Mouse (Mus musculus): ENCODE results near the gene Eftud2. TPM values are rescaled to one million over a fixed set of nuclear protein-coding genes. Genes with fewer than 3 reads are reported as not detected.

Gene Eftud2
- polyA plus RNA-seq, 1 experiment from 2014 or later = 114 TPM

DNA sequence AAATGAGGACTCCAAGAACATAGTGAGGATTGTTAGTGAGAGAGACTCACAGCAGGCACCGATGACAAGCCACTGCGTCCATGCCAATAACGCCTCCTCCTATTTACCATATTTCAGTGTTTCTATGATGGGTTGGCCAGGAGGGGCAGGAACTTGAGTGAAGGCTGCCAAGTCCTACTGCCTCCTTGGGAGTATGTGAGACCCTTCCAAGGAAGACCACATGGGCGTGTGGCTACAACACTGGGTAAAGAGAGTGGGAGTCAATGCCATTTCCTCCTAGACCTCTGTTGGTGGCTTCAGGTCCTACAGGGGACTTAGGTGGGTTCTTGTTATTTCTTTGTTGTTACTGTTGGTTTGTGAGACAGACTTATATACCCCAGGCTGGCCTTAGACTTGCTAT is 20.4 kb upstream of the Eftud2 start:
- H3K4me1 ChIP-seq (ENCODE audit: control insufficient read depth, insufficient read depth, low read length) = no peaks in the 10 kb centered on the region
- no peak overlapping the region for H3K9ac ChIP-seq (ENCODE audit: low read length)
- no peaks in the 10 kb centered on the region for H3K9me3 ChIP-seq (replicated peaks; ENCODE audit: control insufficient read depth, low read length)
- H3K4me2 ChIP-seq (ENCODE audit: low read depth, low read length) = peak overlapping the region; percentile 35
- no peak overlapping the region; the same call in 1 of the 2 replicates for H3K4me3 ChIP-seq (ENCODE audit: low read length)
- no peaks in the 10 kb centered on the region for H3K27me3 ChIP-seq (ENCODE audit: control insufficient read depth, insufficient read depth, low read length)
- H3K27ac ChIP-seq (ENCODE audit: low read length) = no peak overlapping the region
- H3K36me3 ChIP-seq (ENCODE audit: control insufficient read depth, insufficient read depth) = peaks cover 4% of the 10 kb centered on the region; the same call in 1 of the 2 replicates
- ATAC-seq (replicated peaks; ENCODE audit: extremely low read depth, insufficient read depth, low FRiP score) = no peak
- 48% methylated on average over 4 of the region's 4 CpGs for WGBS

DNA sequence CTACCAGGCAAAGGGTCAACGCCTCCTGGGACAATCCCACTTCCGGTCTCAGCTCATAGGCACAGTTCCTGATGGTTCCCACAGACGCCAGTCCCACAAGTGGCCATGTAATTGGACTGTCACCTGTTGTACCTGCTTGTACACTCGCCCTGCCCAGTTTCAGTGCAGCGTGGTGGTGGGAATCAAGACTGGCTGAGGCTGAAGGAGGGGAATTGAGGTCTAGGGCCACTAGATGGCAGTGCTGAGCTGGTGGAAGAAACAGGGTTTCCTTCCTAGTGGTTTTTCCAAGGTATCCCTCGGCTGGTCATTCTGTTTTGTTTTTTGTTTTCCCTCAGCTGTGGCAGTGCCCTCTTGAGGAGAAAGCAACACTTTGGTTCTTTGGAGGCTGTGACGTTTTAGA is 20.0 kb upstream of the Eftud2 start, which contains the start of gene Gfap:
TSS of gene Gfap (minus strand) at position 150 of the 400 bp plus-strand sequence.
- WGBS = 10% methylated on average over 7 of the region's 7 CpGs
- peak within 1 kb of the TSS; percentile 35 for H3K4me2 ChIP-seq (ENCODE audit: low read depth, low read length)
- H3K9ac ChIP-seq (ENCODE audit: low read length) = no peak within 1 kb of the TSS
- ATAC-seq (replicated peaks; ENCODE audit: extremely low read depth, insufficient read depth, low FRiP score) = peak; percentile 41; the same call in 1 of the 2 replicates
- H3K4me1 ChIP-seq (ENCODE audit: control insufficient read depth, insufficient read depth, low read length) = no peaks in the 10 kb centered on the region
- H3K27ac ChIP-seq (ENCODE audit: low read length) = no peak within 1 kb of the TSS
- H3K27me3 ChIP-seq (ENCODE audit: control insufficient read depth, insufficient read depth, low read length) = no peaks in the 10 kb centered on the region; the same call in 1 of the 2 replicates
- no peaks in the 10 kb centered on the region for H3K9me3 ChIP-seq (replicated peaks; ENCODE audit: control insufficient read depth, low read length)
- H3K4me3 ChIP-seq (ENCODE audit: low read length) = no peak within 1 kb of the TSS; the same call in 1 of the 2 replicates
- H3K36me3 ChIP-seq (ENCODE audit: control insufficient read depth, insufficient read depth) = peaks cover 3% of the 10 kb centered on the region; the same call in 1 of the 2 replicates

DNA sequence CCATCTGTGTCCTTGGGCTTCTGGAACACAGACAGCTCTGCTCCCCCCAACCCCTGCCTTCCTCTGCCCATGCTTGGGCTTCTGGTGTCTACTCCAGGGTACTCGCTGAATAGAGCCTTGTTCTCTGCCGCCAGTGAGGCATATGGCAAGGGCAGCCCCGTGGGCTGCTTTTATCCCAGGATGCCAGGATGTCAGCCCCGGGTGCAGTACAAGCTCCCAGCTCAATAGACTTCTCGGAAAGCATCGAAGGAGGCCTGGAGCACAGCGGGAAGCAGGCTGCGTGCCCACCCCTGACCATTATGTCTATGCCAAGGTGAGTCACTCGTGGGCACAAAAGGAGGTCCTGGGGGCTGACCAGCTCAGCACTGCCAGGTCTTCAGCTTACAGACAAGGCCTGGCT is 17.6 kb upstream of the Eftud2 start:
- Histone ChIP-seq H3K4me3 (ENCODE audit: low read length) (no peak overlapping the region), H3K4me2 (ENCODE audit: low read depth, low read length) (no peak overlapping the region), H3K9me3 (replicated peaks; ENCODE audit: control insufficient read depth, low read length) (no peaks in the 10 kb centered on the region), H3K9ac (ENCODE audit: low read length) (no peak overlapping the region), H3K27ac (ENCODE audit: low read length) (no peak overlapping the region), H3K36me3 (ENCODE audit: control insufficient read depth, insufficient read depth) (no peaks in the 10 kb centered on the region), H3K27me3 (ENCODE audit: control insufficient read depth, insufficient read depth, low read length) (peaks cover 21% of the 10 kb centered on the region), H3K4me1 (ENCODE audit: control insufficient read depth, insufficient read depth, low read length) (peaks cover under 1% of the 10 kb centered on the region; the same call in 1 of the 2 replicates)
- ATAC-seq (replicated peaks; ENCODE audit: extremely low read depth, insufficient read depth, low FRiP score) = no peak
- WGBS = 75% methylated on average over 9 of the region's 9 CpGs

DNA sequence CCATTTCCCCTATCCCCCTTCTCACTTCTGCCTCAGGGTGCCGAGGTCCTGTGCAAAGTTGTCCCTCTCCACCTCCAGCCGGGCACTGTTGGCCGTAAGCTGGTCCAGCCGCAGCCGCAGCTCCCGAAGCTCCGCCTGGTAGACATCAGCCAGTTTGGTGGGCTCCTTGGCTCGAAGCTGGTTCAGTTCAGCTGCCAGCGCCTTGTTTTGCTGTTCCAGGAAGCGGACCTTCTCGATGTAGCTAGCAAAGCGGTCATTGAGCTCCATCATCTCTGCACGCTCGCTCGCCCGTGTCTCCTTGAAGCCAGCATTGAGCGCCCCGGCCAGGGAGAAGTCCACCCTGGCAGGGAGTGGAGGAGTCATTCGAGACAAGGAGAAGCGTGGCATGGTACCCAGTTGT is 15.9 kb upstream of the Eftud2 start:
- H3K4me2 ChIP-seq (ENCODE audit: low read depth, low read length) = no peak overlapping the region
- H3K9me3 ChIP-seq (replicated peaks; ENCODE audit: control insufficient read depth, low read length) = no peaks in the 10 kb centered on the region
- peaks cover 3% of the 10 kb centered on the region; the same call in 1 of the 2 replicates for H3K4me1 ChIP-seq (ENCODE audit: control insufficient read depth, insufficient read depth, low read length)
- peaks cover 24% of the 10 kb centered on the region for H3K27me3 ChIP-seq (ENCODE audit: control insufficient read depth, insufficient read depth, low read length)
- no peak overlapping the region for H3K27ac ChIP-seq (ENCODE audit: low read length)
- no peak overlapping the region for H3K9ac ChIP-seq (ENCODE audit: low read length)
- H3K36me3 ChIP-seq (ENCODE audit: control insufficient read depth, insufficient read depth) = no peaks in the 10 kb centered on the region
- no peak overlapping the region for H3K4me3 ChIP-seq (ENCODE audit: low read length)
- 69% methylated on average over 20 of the region's 20 CpGs for WGBS
- no peak for ATAC-seq (replicated peaks; ENCODE audit: extremely low read depth, insufficient read depth, low FRiP score)

DNA sequence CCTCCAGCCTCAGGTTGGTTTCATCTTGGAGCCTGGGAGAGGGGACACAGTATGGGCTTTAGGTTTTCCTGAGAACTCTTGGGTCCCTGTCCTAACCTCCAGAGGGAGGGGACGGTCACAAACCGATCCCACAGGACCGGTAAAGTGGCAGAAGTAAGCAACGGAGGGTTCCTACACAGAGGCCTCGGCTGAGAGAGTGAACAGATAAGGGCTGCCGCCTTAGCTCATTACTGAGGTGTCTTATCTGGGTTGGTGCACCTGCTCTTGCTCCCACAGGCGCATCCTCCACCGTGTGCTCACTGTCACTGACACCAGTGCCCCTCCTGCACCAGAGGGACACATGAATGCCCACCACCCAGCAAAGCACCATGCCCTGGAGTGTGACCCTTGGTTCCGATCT is 15.0 kb upstream of the Eftud2 start:
- Histone ChIP-seq H3K4me1 (ENCODE audit: control insufficient read depth, insufficient read depth, low read length) (peaks cover 3% of the 10 kb centered on the region; the same call in 1 of the 2 replicates), H3K36me3 (ENCODE audit: control insufficient read depth, insufficient read depth) (no peaks in the 10 kb centered on the region), H3K4me3 (ENCODE audit: low read length) (no peak overlapping the region), H3K27ac (ENCODE audit: low read length) (no peak overlapping the region), H3K9me3 (replicated peaks; ENCODE audit: control insufficient read depth, low read length) (no peaks in the 10 kb centered on the region), H3K27me3 (ENCODE audit: control insufficient read depth, insufficient read depth, low read length) (peaks cover 24% of the 10 kb centered on the region), H3K4me2 (ENCODE audit: low read depth, low read length) (no peak overlapping the region), H3K9ac (ENCODE audit: low read length) (no peak overlapping the region)
- no peak for ATAC-seq (replicated peaks; ENCODE audit: extremely low read depth, insufficient read depth, low FRiP score)
- WGBS = 49% methylated on average over 9 of the region's 9 CpGs

DNA sequence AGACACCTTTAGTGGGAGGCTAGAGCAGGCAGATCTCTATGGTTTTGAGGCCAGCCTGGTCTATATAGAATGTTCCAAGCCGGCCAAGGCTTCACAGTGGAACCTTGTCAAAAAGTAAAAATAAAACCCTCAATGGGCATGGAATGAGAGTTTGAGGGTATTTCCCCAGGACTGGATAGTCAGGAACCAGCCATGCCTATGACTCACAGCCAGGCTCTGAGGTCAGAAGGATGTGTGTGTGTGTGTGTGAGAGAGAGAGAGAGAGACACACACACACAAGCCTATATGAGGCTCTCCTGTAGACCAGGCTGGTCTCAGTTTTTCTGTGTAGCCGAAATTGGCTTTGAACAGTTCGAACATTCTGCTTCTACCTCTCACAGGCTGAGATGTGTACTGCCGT is 13.9 kb upstream of the Eftud2 start:
- no peak overlapping the region for H3K27ac ChIP-seq (ENCODE audit: low read length)
- no peaks in the 10 kb centered on the region for H3K36me3 ChIP-seq (ENCODE audit: control insufficient read depth, insufficient read depth)
- H3K4me3 ChIP-seq (ENCODE audit: low read length) = no peak overlapping the region
- H3K9ac ChIP-seq (ENCODE audit: low read length) = no peak overlapping the region
- H3K27me3 ChIP-seq (ENCODE audit: control insufficient read depth, insufficient read depth, low read length) = peaks cover 24% of the 10 kb centered on the region
- no peak for ATAC-seq (replicated peaks; ENCODE audit: extremely low read depth, insufficient read depth, low FRiP score)
- 88% methylated on average over 4 of the region's 4 CpGs for WGBS
- H3K4me1 ChIP-seq (ENCODE audit: control insufficient read depth, insufficient read depth, low read length) = peaks cover 3% of the 10 kb centered on the region; the same call in 1 of the 2 replicates
- no peaks in the 10 kb centered on the region for H3K9me3 ChIP-seq (replicated peaks; ENCODE audit: control insufficient read depth, low read length)
- H3K4me2 ChIP-seq (ENCODE audit: low read depth, low read length) = no peak overlapping the region

DNA sequence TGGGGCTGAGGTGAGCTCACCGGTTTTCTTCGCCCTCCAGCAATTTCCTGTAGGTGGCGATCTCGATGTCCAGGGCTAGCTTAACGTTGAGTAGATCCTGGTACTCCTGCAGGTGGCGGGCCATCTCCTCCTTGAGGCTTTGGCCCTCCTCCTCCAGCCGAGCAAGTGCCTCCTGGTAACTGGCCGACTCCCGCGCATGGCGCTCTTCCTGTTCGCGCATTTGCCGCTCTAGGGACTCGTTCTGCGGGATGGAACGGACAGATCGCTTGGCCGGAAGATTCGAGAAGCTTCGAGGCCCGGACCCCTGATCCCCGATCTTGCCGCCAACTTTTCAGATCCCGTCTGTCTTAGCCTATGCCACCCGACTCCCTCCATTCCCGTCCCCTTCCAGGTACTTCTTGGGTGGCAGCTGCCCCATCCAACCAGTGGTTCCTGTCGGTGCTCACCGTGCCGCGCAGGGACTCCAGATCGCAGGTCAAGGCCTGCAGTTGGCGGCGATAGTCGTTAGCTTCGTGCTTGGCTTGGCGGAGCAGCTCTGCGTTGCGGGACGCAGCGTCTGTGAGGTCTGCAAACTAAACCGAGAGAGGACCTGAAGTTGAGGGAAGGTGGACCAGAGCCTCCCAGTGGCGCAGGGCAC is 12.3 kb upstream of the Eftud2 start:
- WGBS = 2% methylated on average over 43 of the region's 43 CpGs
- Histone ChIP-seq H3K4me1 (ENCODE audit: control insufficient read depth, insufficient read depth, low read length) (peaks cover 3% of the 10 kb centered on the region; the same call in 1 of the 2 replicates), H3K9ac (ENCODE audit: low read length) (peak overlapping the region; percentile 66), H3K4me3 (ENCODE audit: low read length) (peak overlapping the region; percentile 41), H3K9me3 (replicated peaks; ENCODE audit: control insufficient read depth, low read length) (no peaks in the 10 kb centered on the region), H3K36me3 (ENCODE audit: control insufficient read depth, insufficient read depth) (no peaks in the 10 kb centered on the region), H3K27ac (ENCODE audit: low read length) (no peak overlapping the region), H3K4me2 (ENCODE audit: low read depth, low read length) (peak overlapping the region; percentile 72), H3K27me3 (ENCODE audit: control insufficient read depth, insufficient read depth, low read length) (peaks cover 24% of the 10 kb centered on the region)
- ATAC-seq (replicated peaks; ENCODE audit: extremely low read depth, insufficient read depth, low FRiP score) = peak; percentile 76

DNA sequence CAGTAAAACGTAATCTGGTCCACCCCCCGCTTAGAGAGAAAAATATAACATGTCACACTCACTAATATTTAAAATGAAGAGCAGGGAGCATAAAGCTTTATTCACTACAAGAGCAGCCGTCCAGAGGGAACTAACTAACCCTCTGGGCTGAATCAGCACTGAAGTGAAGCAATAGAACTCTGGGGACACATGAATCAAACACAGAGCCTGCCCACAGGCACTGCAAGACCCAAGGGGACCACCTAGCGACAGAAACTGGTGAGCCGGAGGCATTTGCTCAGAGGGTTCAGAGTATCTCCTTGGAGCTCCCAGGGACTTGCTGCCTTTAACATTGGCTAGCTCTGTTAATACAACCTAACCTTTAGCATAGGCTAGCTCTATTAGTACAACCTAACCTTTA is 9.3 kb upstream of the Eftud2 start:
- no peak overlapping the region for H3K9ac ChIP-seq (ENCODE audit: low read length)
- 67% methylated on average over 5 of the region's 5 CpGs for WGBS

DNA sequence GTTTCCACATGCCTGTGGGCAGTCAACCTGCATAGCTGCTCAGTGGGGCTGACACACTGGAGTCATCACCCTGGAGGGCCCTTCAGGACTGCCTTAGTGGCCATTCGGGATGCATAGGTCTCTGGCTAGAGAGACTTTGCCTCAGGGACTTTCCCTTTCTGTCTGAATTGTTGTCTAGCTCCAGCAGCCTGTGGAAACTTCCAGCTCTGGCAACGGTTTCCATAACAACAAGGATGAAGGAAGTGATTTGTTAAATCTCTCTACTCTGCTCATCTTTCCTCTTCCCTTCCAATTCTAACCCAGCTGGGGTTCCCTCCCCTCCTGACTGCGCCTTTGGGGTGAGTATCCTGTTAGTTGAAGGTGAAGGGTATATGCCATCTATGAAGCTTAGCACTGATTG is 7.3 kb upstream of the Eftud2 start:
- no peak for ATAC-seq (replicated peaks; ENCODE audit: extremely low read depth, insufficient read depth, low FRiP score)
- H3K4me3 ChIP-seq (ENCODE audit: low read length) = no peak overlapping the region
- no peak overlapping the region for H3K4me2 ChIP-seq (ENCODE audit: low read depth, low read length)

More for the DNA sequence above, 9.3 kb upstream of the Eftud2 start:
- ATAC-seq (replicated peaks; ENCODE audit: extremely low read depth, insufficient read depth, low FRiP score) = no peak
- Histone ChIP-seq H3K4me3 (ENCODE audit: low read length) (no peak overlapping the region), H3K27ac (ENCODE audit: low read length) (no peak overlapping the region), H3K36me3 (ENCODE audit: control insufficient read depth, insufficient read depth) (no peaks in the 10 kb centered on the region), H3K4me1 (ENCODE audit: control insufficient read depth, insufficient read depth, low read length) (peaks cover 5% of the 10 kb centered on the region), H3K27me3 (ENCODE audit: control insufficient read depth, insufficient read depth, low read length) (peaks cover 18% of the 10 kb centered on the region), H3K4me2 (ENCODE audit: low read depth, low read length) (no peak overlapping the region), H3K9me3 (replicated peaks; ENCODE audit: control insufficient read depth, low read length) (no peaks in the 10 kb centered on the region)

More for the DNA sequence above, 7.3 kb upstream of the Eftud2 start:
- Histone ChIP-seq H3K9me3 (replicated peaks; ENCODE audit: control insufficient read depth, low read length) (no peaks in the 10 kb centered on the region), H3K4me1 (ENCODE audit: control insufficient read depth, insufficient read depth, low read length) (peaks cover 12% of the 10 kb centered on the region), H3K36me3 (ENCODE audit: control insufficient read depth, insufficient read depth) (no peaks in the 10 kb centered on the region), H3K27me3 (ENCODE audit: control insufficient read depth, insufficient read depth, low read length) (peaks cover under 1% of the 10 kb centered on the region), H3K27ac (ENCODE audit: low read length) (no peak overlapping the region), H3K9ac (ENCODE audit: low read length) (no peak overlapping the region)
- whole genome bisulfite sequencing = 55% methylated on average over 3 of the region's 3 CpGs

Data from heart, embryonic 16.5 days (tissue).